Mouse (Mus musculus) liver, embryonic 16.5 days (tissue): Measurements from ENCODE around the gene Camta2. TPM values are rescaled to one million over a fixed set of nuclear protein-coding genes. Genes with fewer than 3 reads are reported as not detected.

Experiments
- ATAC-seq: fragments of 200-750 bp; cut with Nextera tagmentation; 2 replicates; pipeline ENCODE4 v1.8.0; 2017; ENCODE audit warnings: low read depth, mild to moderate bottlenecking, moderate number of reproducible peaks, moderate library complexity
- H3K27ac ChIP-seq: fragments of 300-500 bp; sonication (generic); 2 replicates; pipeline ENCODE4 v1.5.1; 2014; ENCODE audit warnings: mild to moderate bottlenecking, low read length
- H3K27me3 ChIP-seq: fragments of 300-500 bp; sonication (generic); 2 replicates; pipeline ENCODE4 v1.6.1; 2014; ENCODE audit warnings: low read depth, low read length, mixed read lengths; ENCODE audit not compliant: control insufficient read depth, insufficient read depth
- H3K36me3 ChIP-seq: fragments of 300-500 bp; sonication (generic); 2 replicates; pipeline ENCODE4 v1.6.1; 2014; ENCODE audit warnings: mild to moderate bottlenecking; ENCODE audit not compliant: control insufficient read depth, insufficient read depth
- H3K4me1 ChIP-seq: fragments of 300-500 bp; sonication (generic); 2 replicates; pipeline ENCODE4 v1.6.1; 2014; ENCODE audit warnings: low read depth, low read length, mixed read lengths; ENCODE audit not compliant: control insufficient read depth
- H3K4me2 ChIP-seq: fragments of 300-500 bp; sonication (generic); 2 replicates; pipeline ENCODE4 v1.6.1; 2014; ENCODE audit warnings: low read depth, low read length, mixed read lengths
- H3K4me3 ChIP-seq: fragments of 300-500 bp; sonication (generic); 2 replicates; pipeline ENCODE4 v1.5.1; 2014; ENCODE audit warnings: low read depth, mild to moderate bottlenecking, low read length
- H3K9ac ChIP-seq: fragments of 300-500 bp; sonication (generic); 2 replicates; pipeline ENCODE4 v1.6.1; 2014; ENCODE audit warnings: low read depth, low read length
- H3K9me3 ChIP-seq: fragments of 300-500 bp; sonication (generic); replicated peaks from 2 replicates; pipeline ENCODE4 v1.6.1; 2016; ENCODE audit warnings: low read length; ENCODE audit not compliant: control insufficient read depth
- WGBS: fragments of 180-500 bp; shearing (Covaris S2); extraction: QIAGEN DNeasy Blood & Tissue Kit; methylation state at CpG from one replicate; pipeline ENCODE4 v1.1.7; 2014; ENCODE audit not compliant: insufficient replicate concordance; 5-methylcytosine and 5-hydroxymethylcytosine counted together
- polyA plus RNA-seq: library from polyadenylated mRNA; unstranded; fragments of >200 nt; fragmentation: Nextera tagmentation; extraction: Ambion mirVana; gene quantifications from 2 replicates; pipeline ENCODE4 v1.2.1, GENCODE M21; 2015

The Camta2 gene
- polyA plus RNA-seq, 1 experiment from 2014 or later: 4.3 TPM

- Histone ChIP-seq H3K4me2 (peak overlapping the region; percentile 92), H3K9ac (peak overlapping the region; percentile 38), H3K27me3 (no peaks in the 10 kb centered on the region), H3K4me1 (peaks cover 66% of the 10 kb centered on the region), H3K27ac (peak overlapping the region; percentile 99), H3K4me3 (peak overlapping the region; percentile 99), H3K9me3 (no peaks in the 10 kb centered on the region), H3K36me3 (peaks cover 39% of the 10 kb centered on the region)
- ATAC-seq: no peak
- 35% methylated on average over 12 of the region's 12 CpGs for WGBS
Measured at GRCm38 (mm10) chr11:70650322-70651175, 37.4 kb downstream of the Camta2 start.

GRCm38 (mm10) chr11:70649185-70649734 lies 38.6 kb downstream of the Camta2 start:
- WGBS: 70% methylated on average over 8 of the region's 8 CpGs

GRCm38 (mm10) chr11:70648512-70648911 lies 39.4 kb downstream of the Camta2 start:
- no peaks in the 10 kb centered on the region for H3K27me3 ChIP-seq
- H3K9me3 ChIP-seq: no peaks in the 10 kb centered on the region
- H3K27ac ChIP-seq: peak overlapping the region; percentile 99
- WGBS: 20% methylated on average over 4 of the region's 4 CpGs
- H3K9ac ChIP-seq: peak overlapping the region; percentile 96
- H3K36me3 ChIP-seq: peaks cover 52% of the 10 kb centered on the region
- peak overlapping the region; percentile 79 for H3K4me2 ChIP-seq
- ATAC-seq: no peak
- peaks cover 65% of the 10 kb centered on the region for H3K4me1 ChIP-seq
- peak overlapping the region; percentile 97 for H3K4me3 ChIP-seq

More at GRCm38 (mm10) chr11:70649185-70649734, 38.6 kb downstream of the Camta2 start:
- Histone ChIP-seq H3K4me3 (peak overlapping the region; percentile 97), H3K9me3 (no peaks in the 10 kb centered on the region), H3K4me1 (peaks cover 65% of the 10 kb centered on the region), H3K36me3 (peaks cover 48% of the 10 kb centered on the region), H3K27me3 (no peaks in the 10 kb centered on the region), H3K9ac (peak overlapping the region; percentile 96), H3K4me2 (peak overlapping the region; percentile 79), H3K27ac (peak overlapping the region; percentile 99)
- no peak for ATAC-seq

- Histone ChIP-seq H3K9ac (peak overlapping the region; percentile 96), H3K4me3 (peak overlapping the region; percentile 97), H3K9me3 (no peaks in the 10 kb centered on the region), H3K27ac (peak overlapping the region; percentile 99), H3K36me3 (peaks cover 52% of the 10 kb centered on the region), H3K4me2 (peak overlapping the region; percentile 79), H3K4me1 (peaks cover 63% of the 10 kb centered on the region), H3K27me3 (no peaks in the 10 kb centered on the region)
- peak; percentile 11; the same call in 1 of the 2 replicates for ATAC-seq
- 2% methylated on average over 28 of the region's 28 CpGs for WGBS
Measured at GRCm38 (mm10) chr11:70647716-70648420, 40.0 kb downstream of the Camta2 start.

GRCm38 (mm10) chr11:70646691-70647650 lies 40.9 kb downstream of the Camta2 start, which contains the start of the genes Rnf167 and Slc25a11:
Gene Rnf167, plus strand, starts transcription at chr11:70647235.
Gene Slc25a11, minus strand, starts transcription at chr11:70647479.
- H3K4me1 ChIP-seq: peaks cover 54% of the 10 kb centered on the region

GRCm38 (mm10) chr11:70646259-70646555 lies 41.7 kb downstream of the Camta2 start:
- Histone ChIP-seq H3K27ac (peak overlapping the region; percentile 99), H3K4me2 (peak overlapping the region; percentile 93), H3K4me3 (peak overlapping the region; percentile 97), H3K9me3 (no peaks in the 10 kb centered on the region), H3K36me3 (peaks cover 37% of the 10 kb centered on the region), H3K27me3 (no peaks in the 10 kb centered on the region), H3K9ac (peak overlapping the region; percentile 93), H3K4me1 (peaks cover 47% of the 10 kb centered on the region)
- 16% methylated on average over 3 of the region's 3 CpGs for WGBS
- ATAC-seq: no peak

More at GRCm38 (mm10) chr11:70646691-70647650, 40.9 kb downstream of the Camta2 start, which contains the start of the genes Rnf167 and Slc25a11:
- H3K4me2 ChIP-seq: peak within 1 kb of the TSS; percentile 93
- peak within 1 kb of the TSS; percentile 96 for H3K9ac ChIP-seq
- peak; percentile 85 for ATAC-seq
- H3K36me3 ChIP-seq: peaks cover 44% of the 10 kb centered on the region
- no peaks in the 10 kb centered on the region for H3K9me3 ChIP-seq
- WGBS: under 1% methylated on average over 63 of the region's 63 CpGs
- no peaks in the 10 kb centered on the region for H3K27me3 ChIP-seq
- H3K4me3 ChIP-seq: peak within 1 kb of the TSS; percentile 97
- H3K27ac ChIP-seq: peak within 1 kb of the TSS; percentile 99

- H3K27me3 ChIP-seq: no peaks in the 10 kb centered on the region
- ATAC-seq: no peak
- H3K27ac ChIP-seq: no peak overlapping the region; the same call in 1 of the 2 replicates
- H3K4me2 ChIP-seq: peak overlapping the region; percentile 93
- H3K36me3 ChIP-seq: peaks cover 31% of the 10 kb centered on the region
- no peaks in the 10 kb centered on the region for H3K9me3 ChIP-seq
- peaks cover 41% of the 10 kb centered on the region for H3K4me1 ChIP-seq
- H3K9ac ChIP-seq: peak overlapping the region; percentile 93
- 70% methylated on average over 12 of the region's 12 CpGs for WGBS
- H3K4me3 ChIP-seq: peak overlapping the region; percentile 97
Measured at GRCm38 (mm10) chr11:70645461-70646258, 42.2 kb downstream of the Camta2 start.
